Mouse (Mus musculus): ENCODE results near the gene Ophn1. TPM values are rescaled to one million over a fixed set of nuclear protein-coding genes. Genes with fewer than 3 reads are reported as not detected.

The Ophn1 gene
- polyA plus RNA-seq, 1 experiment from 2014 or later = 24.7 TPM

DNA sequence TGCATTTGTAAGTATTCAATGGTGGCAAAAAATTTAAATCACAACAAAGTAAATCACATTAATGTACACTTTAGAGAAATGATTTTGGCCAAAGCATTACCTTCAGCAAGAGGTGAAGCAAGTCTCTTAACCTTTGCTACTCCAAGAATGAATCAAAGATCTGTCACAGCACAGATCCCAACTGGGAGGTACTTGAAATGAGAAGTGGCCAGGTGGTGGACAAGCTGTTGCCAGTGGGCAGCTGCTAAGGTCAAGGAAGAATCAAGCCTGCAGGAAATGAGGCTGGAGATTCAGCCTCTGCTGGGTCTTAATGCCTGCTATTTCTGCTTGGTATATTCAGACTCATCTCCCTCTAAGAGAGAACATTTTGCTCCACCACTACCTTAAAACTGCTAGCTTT lies 87.0 kb downstream of the Ophn1 start:
- H3K36me3 ChIP-seq = no peaks in the 10 kb centered on the region
- H3K27me3 ChIP-seq = no peaks in the 10 kb centered on the region; the same call in 1 of the 2 replicates
- H3K9me3 ChIP-seq (replicated peaks) = no peaks in the 10 kb centered on the region
- no peak for ATAC-seq (ENCODE audit: insufficient number of reproducible peaks, low FRiP score, low TSS enrichment, low read depth)
- no peaks in the 10 kb centered on the region for H3K4me1 ChIP-seq
- H3K4me3 ChIP-seq (replicated peaks) = no peak overlapping the region
- H3K27ac ChIP-seq (replicated peaks) = no peak overlapping the region
- H3K9ac ChIP-seq = no peak overlapping the region
- no peak overlapping the region for H3K4me2 ChIP-seq (replicated peaks)

- Histone ChIP-seq H3K4me1 (no peaks in the 10 kb centered on the region), H3K36me3 (no peaks in the 10 kb centered on the region), H3K27me3 (no peaks in the 10 kb centered on the region), H3K4me3 (replicated peaks) (no peak overlapping the region), H3K4me2 (replicated peaks) (no peak overlapping the region), H3K27ac (replicated peaks) (no peak overlapping the region), H3K9ac (no peak overlapping the region), H3K9me3 (replicated peaks) (no peaks in the 10 kb centered on the region)
- 71% methylated on average over 4 of the region's 4 CpGs for WGBS
- no peak for ATAC-seq (ENCODE audit: insufficient number of reproducible peaks, low FRiP score, low TSS enrichment, low read depth)
Observed at GRCm38 (mm10) chrX:98774247-98774950, 116.4 kb downstream of the Ophn1 start.

- Histone ChIP-seq H3K36me3 (no peaks in the 10 kb centered on the region), H3K27me3 (no peaks in the 10 kb centered on the region), H3K9ac (no peak overlapping the region), H3K4me3 (replicated peaks) (no peak overlapping the region), H3K9me3 (replicated peaks) (no peaks in the 10 kb centered on the region), H3K4me1 (no peaks in the 10 kb centered on the region), H3K27ac (replicated peaks) (no peak overlapping the region), H3K4me2 (replicated peaks) (no peak overlapping the region)
- ATAC-seq (ENCODE audit: insufficient number of reproducible peaks, low FRiP score, low TSS enrichment, low read depth) = no peak
- 78% methylated on average over 2 of the region's 2 CpGs for WGBS
Observed at GRCm38 (mm10) chrX:98755089-98755488, 135.7 kb downstream of the Ophn1 start.

DNA sequence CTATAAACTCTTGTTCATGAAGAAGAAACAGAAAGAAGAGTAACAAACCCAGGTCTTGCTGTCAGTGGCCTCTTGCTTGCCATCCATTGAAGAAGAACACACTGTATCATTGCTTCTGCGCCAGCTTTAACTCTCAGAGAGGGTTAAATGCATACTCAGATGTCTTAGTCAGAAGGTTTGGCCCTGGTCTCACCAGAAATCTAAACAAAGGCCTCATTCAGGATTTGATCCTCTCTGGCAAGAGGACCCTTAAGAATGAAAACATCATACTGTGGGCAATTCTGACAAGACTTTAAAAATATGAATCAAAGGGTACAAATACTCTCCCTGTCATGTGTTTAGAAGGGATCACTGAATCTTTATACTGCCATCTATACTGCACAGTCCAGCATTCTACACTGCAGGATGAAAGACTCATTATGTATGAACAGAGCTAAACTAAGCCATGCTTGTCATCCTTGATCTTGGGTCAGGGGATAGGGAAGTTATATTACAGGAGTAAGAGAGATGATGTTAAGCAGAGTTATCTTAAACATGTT lies 139.5 kb downstream of the Ophn1 start:
- ATAC-seq (ENCODE audit: insufficient number of reproducible peaks, low FRiP score, low TSS enrichment, low read depth) = no peak
- no peaks in the 10 kb centered on the region for H3K9me3 ChIP-seq (replicated peaks)
- WGBS = 62% methylated on average over 1 of the region's 1 CpGs

DNA sequence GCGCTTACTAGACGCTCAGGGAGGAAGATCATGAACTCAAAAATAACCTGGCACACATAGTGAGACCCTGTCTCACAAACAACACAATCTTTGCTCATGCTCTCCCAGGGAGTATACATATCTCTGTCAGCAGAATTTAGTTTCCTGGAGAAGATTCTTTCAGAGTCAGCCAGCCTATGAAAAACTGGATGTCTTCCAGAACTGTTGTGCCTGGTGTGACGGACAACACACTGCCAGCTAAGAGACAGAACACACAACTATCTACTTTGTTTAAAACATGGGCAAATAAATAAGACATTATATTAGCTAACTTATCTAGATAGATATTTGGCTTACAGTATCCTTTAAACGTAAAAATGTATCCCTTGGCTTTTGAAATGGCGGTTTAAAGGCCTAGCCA lies 154.1 kb downstream of the Ophn1 start:
- WGBS = 75% methylated on average over 5 of the region's 5 CpGs
- H3K9me3 ChIP-seq (replicated peaks) = no peaks in the 10 kb centered on the region
- no peaks in the 10 kb centered on the region for H3K4me1 ChIP-seq
- no peaks in the 10 kb centered on the region for H3K27me3 ChIP-seq
- no peak overlapping the region for H3K27ac ChIP-seq (replicated peaks)
- no peak for ATAC-seq (ENCODE audit: insufficient number of reproducible peaks, low FRiP score, low TSS enrichment, low read depth)
- H3K4me3 ChIP-seq (replicated peaks) = no peak overlapping the region
- no peak overlapping the region for H3K9ac ChIP-seq
- no peaks in the 10 kb centered on the region for H3K36me3 ChIP-seq
- H3K4me2 ChIP-seq (replicated peaks) = no peak overlapping the region

More for the DNA sequence above, 139.5 kb downstream of the Ophn1 start:
- Histone ChIP-seq H3K9ac (no peak overlapping the region), H3K4me1 (no peaks in the 10 kb centered on the region), H3K27ac (replicated peaks) (no peak overlapping the region), H3K27me3 (no peaks in the 10 kb centered on the region), H3K4me2 (replicated peaks) (no peak overlapping the region), H3K36me3 (no peaks in the 10 kb centered on the region), H3K4me3 (replicated peaks) (no peak overlapping the region)

- H3K4me3 ChIP-seq (replicated peaks) = no peak overlapping the region
- H3K4me1 ChIP-seq = no peaks in the 10 kb centered on the region
- no peak overlapping the region for H3K9ac ChIP-seq
- no peaks in the 10 kb centered on the region for H3K27me3 ChIP-seq
- 80% methylated on average over 10 of the region's 10 CpGs for WGBS
- H3K4me2 ChIP-seq (replicated peaks) = no peak overlapping the region
- no peaks in the 10 kb centered on the region for H3K9me3 ChIP-seq (replicated peaks)
- H3K27ac ChIP-seq (replicated peaks) = no peak overlapping the region
- H3K36me3 ChIP-seq = no peaks in the 10 kb centered on the region
- no peak for ATAC-seq (ENCODE audit: insufficient number of reproducible peaks, low FRiP score, low TSS enrichment, low read depth)
Observed at GRCm38 (mm10) chrX:98722991-98723390, 167.8 kb downstream of the Ophn1 start.

GRCm38 (mm10) chrX:98707766-98708165 lies 183.1 kb downstream of the Ophn1 start:
- Histone ChIP-seq H3K9me3 (replicated peaks) (no peaks in the 10 kb centered on the region), H3K4me1 (no peaks in the 10 kb centered on the region), H3K36me3 (no peaks in the 10 kb centered on the region), H3K9ac (no peak overlapping the region), H3K27ac (replicated peaks) (no peak overlapping the region), H3K4me3 (replicated peaks) (no peak overlapping the region), H3K4me2 (replicated peaks) (no peak overlapping the region), H3K27me3 (no peaks in the 10 kb centered on the region)
- ATAC-seq (ENCODE audit: insufficient number of reproducible peaks, low FRiP score, low TSS enrichment, low read depth) = no peak

DNA sequence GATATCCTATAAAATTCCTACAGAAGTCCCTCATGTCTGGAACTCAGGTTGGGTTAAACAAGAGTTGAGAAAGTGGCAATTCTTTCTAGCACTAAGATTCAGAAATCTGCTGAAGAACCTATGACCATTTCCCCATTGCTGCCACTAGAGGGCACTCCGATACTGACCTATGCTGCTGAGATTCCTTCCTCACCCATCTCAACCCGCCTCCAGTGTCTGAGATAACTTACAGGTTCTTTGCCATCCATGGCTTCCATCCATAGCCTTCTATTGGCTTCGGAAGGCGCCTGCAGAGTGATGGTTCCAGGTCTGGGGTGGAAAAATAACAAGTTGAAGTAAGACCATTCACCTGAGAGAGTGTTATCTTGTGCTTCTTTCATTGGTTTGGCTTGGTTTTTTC lies 189.2 kb downstream of the Ophn1 start:
- Histone ChIP-seq H3K27me3 (no peaks in the 10 kb centered on the region), H3K27ac (replicated peaks) (no peak overlapping the region), H3K9me3 (replicated peaks) (no peaks in the 10 kb centered on the region), H3K4me1 (no peaks in the 10 kb centered on the region), H3K4me3 (replicated peaks) (no peak overlapping the region), H3K4me2 (replicated peaks) (no peak overlapping the region), H3K9ac (no peak overlapping the region), H3K36me3 (no peaks in the 10 kb centered on the region)
- 16% methylated on average over 4 of the region's 4 CpGs for WGBS
- ATAC-seq (ENCODE audit: insufficient number of reproducible peaks, low FRiP score, low TSS enrichment, low read depth) = no peak

GRCm38 (mm10) chrX:98682603-98683002 lies 208.2 kb downstream of the Ophn1 start:
- H3K9ac ChIP-seq = no peak overlapping the region
- H3K4me2 ChIP-seq (replicated peaks) = no peak overlapping the region
- no peaks in the 10 kb centered on the region for H3K4me1 ChIP-seq
- no peak for ATAC-seq (ENCODE audit: insufficient number of reproducible peaks, low FRiP score, low TSS enrichment, low read depth)
- no peaks in the 10 kb centered on the region for H3K9me3 ChIP-seq (replicated peaks)
- H3K27me3 ChIP-seq = no peaks in the 10 kb centered on the region
- H3K4me3 ChIP-seq (replicated peaks) = no peak overlapping the region
- no peak overlapping the region for H3K27ac ChIP-seq (replicated peaks)
- no peaks in the 10 kb centered on the region for H3K36me3 ChIP-seq

DNA sequence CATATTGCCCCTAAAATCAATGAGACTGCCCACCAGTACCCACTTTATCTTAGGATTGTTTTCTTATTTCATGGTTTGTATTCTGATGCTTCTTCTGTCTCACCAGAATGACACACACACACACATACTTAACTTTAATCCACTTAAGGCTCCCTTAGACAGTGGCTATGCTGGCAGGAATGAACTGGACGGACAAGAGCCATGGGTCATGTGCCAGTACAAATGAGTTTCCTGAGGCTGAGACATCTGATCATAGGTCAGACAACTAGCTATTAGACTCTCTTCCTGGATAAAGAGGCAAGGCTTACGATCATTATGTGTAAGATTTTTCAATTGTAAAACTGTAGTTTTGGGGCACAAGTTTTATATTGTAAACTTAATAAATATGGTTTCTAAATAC lies 209.5 kb downstream of the Ophn1 start:
- WGBS = 73% methylated on average over 2 of the region's 2 CpGs
- no peak overlapping the region for H3K27ac ChIP-seq (replicated peaks)
- H3K4me3 ChIP-seq (replicated peaks) = no peak overlapping the region
- H3K9me3 ChIP-seq (replicated peaks) = no peaks in the 10 kb centered on the region
- no peak for ATAC-seq (ENCODE audit: insufficient number of reproducible peaks, low FRiP score, low TSS enrichment, low read depth)
- no peaks in the 10 kb centered on the region for H3K27me3 ChIP-seq
- no peaks in the 10 kb centered on the region for H3K36me3 ChIP-seq
- H3K9ac ChIP-seq = no peak overlapping the region
- no peaks in the 10 kb centered on the region for H3K4me1 ChIP-seq
- H3K4me2 ChIP-seq (replicated peaks) = no peak overlapping the region

DNA sequence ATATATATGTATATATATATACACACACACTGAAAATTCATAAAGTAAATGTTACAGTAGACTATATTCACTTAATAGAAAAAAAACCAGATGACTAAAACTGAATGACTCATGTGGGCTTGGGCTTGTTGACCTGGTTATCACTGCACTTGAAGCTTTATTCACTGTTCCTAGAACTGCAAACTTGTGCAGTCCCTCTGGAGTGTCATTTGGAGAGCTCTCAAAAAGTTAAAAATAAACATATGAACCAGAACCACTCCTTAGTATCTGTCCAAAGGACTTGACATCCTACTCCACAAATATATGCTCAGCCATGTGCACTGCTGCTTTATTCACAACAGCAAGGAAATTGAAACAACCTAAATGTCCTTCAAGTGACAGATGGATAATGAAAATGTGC lies 219.8 kb downstream of the Ophn1 start:
- Histone ChIP-seq H3K36me3 (no peaks in the 10 kb centered on the region), H3K4me2 (replicated peaks) (no peak overlapping the region), H3K4me1 (no peaks in the 10 kb centered on the region), H3K9me3 (replicated peaks) (no peaks in the 10 kb centered on the region), H3K27me3 (no peaks in the 10 kb centered on the region), H3K27ac (replicated peaks) (no peak overlapping the region), H3K9ac (no peak overlapping the region), H3K4me3 (replicated peaks) (no peak overlapping the region)
- no peak for ATAC-seq (ENCODE audit: insufficient number of reproducible peaks, low FRiP score, low TSS enrichment, low read depth)

DNA sequence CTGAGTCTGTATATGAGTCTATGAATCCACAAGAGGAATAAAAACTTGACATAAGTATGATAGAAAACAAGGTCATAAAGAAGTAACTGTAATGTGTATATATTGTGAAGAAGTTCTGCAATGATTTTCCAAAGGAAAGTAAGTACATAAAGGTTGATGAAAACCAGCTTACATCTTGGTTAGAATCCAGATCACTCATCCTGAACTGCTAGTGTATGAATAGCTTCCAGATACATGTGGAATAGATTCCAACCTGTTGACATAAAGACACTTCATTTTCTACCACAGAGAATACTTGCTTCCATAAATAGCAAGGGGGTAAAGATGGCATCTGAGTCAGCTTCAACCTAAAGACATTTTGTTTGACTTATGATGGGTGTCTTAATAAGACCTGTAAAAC lies 239.4 kb downstream of the Ophn1 start:
- ATAC-seq (ENCODE audit: insufficient number of reproducible peaks, low FRiP score, low TSS enrichment, low read depth) = no peak
- Histone ChIP-seq H3K4me2 (replicated peaks) (no peak overlapping the region), H3K36me3 (no peaks in the 10 kb centered on the region), H3K4me1 (no peaks in the 10 kb centered on the region), H3K27ac (replicated peaks) (no peak overlapping the region), H3K4me3 (replicated peaks) (no peak overlapping the region), H3K9ac (no peak overlapping the region), H3K9me3 (replicated peaks) (no peaks in the 10 kb centered on the region), H3K27me3 (no peaks in the 10 kb centered on the region)

Data from embryonic facial prominence, embryonic 15.5 days (tissue).